Mouse (Mus musculus) right cerebral cortex, adult 2 months (tissue): ENCODE data around the gene Cand1.
A peak's percentile ranks its signal among the peaks of the same experiment; 100 is the strongest.

Source experiments
- DNase-seq, 2 experiments: peaks; one replicate each; pipeline ENCODE4 v3.0.0; 2021 to 2022; ENCODE audit warnings: low spot score in 2 of 2

Gene Cand1

DNA sequence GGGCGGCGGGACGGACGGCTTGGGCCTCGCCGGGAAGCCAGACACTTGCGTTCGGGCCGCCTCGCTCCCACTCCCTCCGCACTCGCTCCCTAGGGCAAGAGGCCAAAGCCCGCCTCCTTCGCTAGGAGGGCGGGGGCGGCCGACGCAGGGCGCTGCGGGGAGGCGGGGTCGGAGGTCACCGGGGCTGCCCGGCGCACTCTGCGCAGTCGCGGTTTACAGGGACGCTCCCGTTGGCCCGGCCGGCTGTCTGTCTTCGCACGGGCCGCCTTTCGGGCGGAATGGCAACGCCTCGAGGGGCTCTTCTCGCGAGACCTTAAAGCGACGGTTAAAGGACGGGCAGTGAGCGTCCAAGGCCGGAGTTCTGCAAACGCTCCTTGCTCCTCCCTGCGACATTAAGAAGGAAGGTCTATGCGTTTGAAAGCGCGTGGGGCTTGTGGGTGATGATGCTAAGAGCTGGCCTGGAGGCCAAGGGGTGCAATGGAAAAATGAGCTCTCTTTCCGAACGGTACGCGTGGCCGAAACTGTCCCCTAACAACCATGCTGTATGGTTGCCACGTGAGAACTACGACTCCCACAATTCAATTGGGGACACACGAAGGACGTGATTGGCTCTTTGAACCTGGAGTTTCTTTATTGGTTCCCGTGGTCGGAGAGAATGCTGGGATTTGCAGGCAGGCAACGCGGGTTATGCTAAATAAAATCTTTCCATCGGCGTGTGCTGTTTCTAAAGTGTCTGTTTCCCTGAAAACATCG, at the start of gene Cand1:
Cand1 (minus strand) TSS at position 87 of the 753 bp plus-strand sequence.
- DNase-seq = peak; percentile 99 to 100

DNA sequence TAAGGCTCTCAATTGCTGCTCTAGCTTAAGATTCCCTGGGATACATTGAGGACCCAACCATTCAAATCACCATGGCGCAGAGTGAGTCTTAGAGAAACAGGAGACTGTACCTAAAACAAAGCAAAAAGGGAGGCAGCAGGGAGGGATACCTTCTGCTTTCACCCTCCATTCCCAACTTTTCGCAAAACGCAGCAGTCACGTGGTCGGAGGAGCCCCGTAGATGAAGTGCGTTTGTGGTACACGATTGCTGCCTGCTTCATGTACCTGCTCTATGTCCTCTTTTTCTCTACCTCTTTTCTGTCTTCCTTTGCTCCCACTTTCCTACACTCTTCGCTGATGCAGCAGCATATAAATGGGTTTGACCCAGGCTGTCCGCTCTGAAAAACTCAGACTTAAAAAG, 39.0 kb upstream of the Cand1 start:
- DNase-seq = no peak

GRCm38 (mm10) chr10:119274333-119274732, 34.5 kb upstream of the Cand1 start:
- DNase-seq = no peak

DNA sequence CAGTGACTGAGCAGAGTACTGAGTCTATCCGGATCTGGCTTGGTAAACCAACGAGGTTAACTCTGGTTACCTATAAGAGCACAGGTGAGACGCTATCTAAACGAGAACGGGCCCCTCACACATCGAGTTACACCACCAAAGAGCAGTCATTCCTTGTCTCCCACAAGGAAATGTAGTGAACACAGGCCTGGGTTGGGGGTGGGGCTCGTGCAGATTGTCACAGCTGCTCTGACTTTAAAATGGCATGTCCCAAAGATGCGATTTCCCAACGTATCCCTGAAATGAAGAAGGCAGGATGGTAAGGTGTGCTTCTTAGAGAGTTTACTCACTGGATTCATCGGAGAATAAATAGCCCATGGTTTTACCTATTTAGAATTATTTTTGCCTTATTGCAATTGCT, 32.7 kb upstream of the Cand1 start:
- DNase-seq = no peak

GRCm38 (mm10) chr10:119272005-119272404, 32.1 kb upstream of the Cand1 start:
- DNase-seq = no peak

- DNase-seq = no peak
These were observed 31.2 kb upstream of the Cand1 start for GRCm38 (mm10) chr10:119271101-119271500.

DNA sequence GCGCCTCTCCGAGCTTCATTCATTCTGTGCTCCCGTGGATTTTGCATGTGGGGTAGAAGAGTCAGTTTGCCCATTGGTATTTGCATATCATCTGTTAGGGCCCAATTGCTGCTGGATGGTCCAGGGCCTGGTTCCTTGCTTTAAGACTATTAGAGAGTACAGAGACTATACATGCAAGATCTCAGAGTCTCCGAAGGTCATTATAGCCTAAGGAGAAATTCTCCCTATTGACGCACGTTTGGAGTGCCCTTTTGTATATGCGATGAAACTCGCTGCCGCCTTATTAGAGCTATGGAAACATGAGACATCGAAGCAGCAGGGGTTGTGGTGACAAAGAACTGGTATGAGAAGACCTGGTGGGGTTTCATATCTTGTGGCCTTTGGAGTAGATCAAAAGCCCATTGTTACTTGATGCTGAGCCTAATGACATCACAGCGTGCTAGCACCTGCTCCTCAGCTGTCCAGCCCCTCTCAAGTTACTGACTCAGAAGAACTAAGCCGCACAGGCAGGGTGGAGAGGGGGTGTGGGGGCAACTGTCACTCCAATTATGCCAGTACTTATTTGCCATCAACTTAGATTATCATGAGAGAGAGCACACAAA, 30.6 kb upstream of the Cand1 start:
- DNase-seq = no peak

GRCm38 (mm10) chr10:119264761-119265160, 24.9 kb upstream of the Cand1 start:
- no peak for DNase-seq

- DNase-seq = no peak
These were observed 23.0 kb upstream of the Cand1 start for GRCm38 (mm10) chr10:119262821-119263220.

DNA sequence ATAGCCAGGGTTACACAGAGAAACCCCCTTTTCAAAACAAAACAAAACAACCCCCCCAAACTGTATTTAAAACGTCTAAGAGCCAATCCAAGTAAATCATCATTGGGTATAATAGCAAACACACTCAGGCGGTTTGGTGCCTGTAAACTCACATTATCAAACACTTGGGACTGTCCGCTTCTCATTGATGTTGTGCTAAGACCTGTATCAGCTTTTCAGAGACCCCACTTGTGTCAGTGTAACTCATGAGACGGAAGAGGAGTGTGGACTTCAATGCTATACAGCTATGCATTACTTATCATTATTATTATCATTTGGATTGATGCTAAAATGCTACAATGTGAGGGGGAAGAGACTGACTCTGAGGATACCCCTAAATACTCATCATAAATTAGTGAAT, 18.0 kb upstream of the Cand1 start:
- no peak for DNase-seq

DNA sequence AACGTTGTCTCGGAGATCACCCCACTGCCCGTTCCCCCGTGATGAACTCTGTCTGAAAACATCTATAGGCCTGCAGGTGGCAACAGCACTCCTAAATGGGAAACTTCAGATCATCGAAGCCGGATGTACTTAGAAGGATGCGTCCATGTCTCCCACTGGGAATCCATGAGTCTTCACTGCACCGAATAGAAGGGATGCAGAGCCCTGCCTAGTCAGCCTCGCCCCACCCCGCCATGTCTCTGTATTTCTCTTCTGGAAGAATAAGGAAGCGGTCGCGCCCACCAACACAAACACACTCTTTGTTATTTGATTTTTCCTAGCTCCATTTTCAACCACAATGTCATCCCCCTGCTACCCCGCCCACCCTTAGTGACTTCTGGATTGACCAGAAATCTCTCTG, 4.3 kb upstream of the Cand1 start:
- no peak for DNase-seq

DNA sequence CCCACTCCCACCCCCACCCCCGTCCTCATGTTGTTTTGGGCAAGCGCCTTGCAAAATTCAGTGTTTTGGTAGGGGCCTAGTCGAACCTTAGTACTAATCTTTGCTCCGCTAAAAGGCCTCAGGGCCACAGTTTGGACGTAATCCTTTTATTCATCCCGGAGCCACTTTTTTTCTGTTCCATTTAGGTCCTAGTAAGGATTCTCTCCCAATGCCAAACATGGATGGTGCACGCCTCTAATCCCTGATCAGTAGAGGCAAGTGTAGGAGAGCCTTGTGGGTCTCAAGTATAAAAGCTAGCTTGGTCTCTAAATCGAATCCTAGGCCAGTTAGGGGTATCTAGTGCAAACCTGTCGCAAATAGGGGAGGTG, 851 bp upstream of the Cand1 start:
- peak in 1 of 2 experiments; percentile 37 for DNase-seq

GRCm38 (mm10) chr10:119239633-119239968, 254 bp downstream of the Cand1 start:
- DNase-seq = no peak

DNA sequence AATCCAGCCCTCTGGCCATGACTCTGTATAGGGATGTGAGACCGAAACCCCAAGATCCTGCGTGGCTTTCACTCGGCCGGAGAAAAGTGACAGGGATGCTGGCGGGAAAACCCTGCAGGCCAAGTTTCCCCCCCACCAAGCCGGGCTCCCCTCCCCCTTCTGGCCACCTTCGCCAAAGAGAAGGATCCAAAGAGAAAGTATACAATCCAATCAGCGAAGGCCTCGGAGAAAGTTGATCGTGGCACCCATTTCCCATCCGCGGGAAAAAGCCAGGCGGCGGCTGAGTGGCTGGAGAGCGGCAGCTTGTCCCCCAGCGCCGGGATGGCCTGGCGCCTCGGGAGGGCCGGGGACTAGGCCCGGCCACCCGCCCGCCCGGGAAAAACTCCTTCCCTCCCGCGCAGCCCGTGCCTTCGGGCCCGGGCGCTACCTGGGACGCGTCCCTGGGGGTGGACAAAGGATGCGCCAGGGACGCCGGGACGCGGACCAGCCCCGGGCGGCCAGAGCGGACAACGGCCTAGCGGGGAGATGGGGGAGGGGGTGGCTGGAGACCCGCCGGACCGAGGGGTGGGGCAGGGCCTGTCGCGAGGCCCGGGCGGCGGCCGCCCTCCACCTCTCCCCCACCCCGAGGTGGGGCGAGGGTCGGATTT, 747 bp downstream of the Cand1 start:
- DNase-seq = peak; percentile 31 to 37

- DNase-seq = no peak
These were observed 8.3 kb downstream of the Cand1 start for GRCm38 (mm10) chr10:119231526-119231925.

- no peak for DNase-seq
These were observed 9.2 kb downstream of the Cand1 start for GRCm38 (mm10) chr10:119230703-119231102.

- no peak for DNase-seq
These were observed 9.7 kb downstream of the Cand1 start for GRCm38 (mm10) chr10:119230074-119230669.

- DNase-seq = no peak
These were observed 16.2 kb downstream of the Cand1 start for GRCm38 (mm10) chr10:119223686-119224085.

DNA sequence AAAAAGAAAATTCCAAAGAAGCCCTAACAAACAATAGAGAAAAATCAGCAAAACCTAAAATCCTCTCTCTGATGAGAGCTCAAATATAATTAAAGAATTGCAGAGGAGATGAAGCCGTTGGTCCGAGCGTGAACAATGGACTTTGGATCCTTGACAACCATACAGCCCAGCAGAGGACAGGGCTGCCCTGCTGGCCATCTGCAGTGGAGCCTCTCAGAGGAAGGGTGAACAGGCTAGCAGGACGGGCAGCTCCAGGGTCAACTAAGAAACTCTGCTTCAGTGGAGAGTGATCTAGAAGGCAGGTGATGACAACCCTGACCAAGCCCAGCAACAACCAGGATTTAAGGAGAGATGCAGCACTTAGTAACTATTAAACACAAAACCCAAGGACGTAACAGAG, 18.2 kb downstream of the Cand1 start:
- DNase-seq = no peak

DNA sequence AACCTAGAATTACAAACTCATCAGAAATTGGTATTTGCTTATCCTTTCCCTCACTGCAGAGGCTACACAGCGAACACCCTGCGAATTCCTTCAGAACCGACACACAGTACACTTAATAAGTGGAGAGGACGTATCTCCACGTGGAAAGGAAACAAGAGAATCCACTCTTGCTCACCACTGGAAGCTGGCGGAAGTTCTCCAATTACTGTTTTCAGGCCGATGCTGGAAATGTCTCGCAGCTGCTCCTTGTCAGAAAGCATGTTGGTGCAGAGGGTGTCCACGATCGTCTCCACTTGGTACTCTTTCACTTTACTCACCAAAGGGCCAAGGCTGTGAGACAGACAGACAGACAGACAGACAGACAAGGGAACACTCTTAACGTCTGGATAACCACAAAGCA, 20.4 kb downstream of the Cand1 start:
- DNase-seq = no peak

- no peak for DNase-seq
These were observed 21.4 kb downstream of the Cand1 start for GRCm38 (mm10) chr10:119218274-119219080.

DNA sequence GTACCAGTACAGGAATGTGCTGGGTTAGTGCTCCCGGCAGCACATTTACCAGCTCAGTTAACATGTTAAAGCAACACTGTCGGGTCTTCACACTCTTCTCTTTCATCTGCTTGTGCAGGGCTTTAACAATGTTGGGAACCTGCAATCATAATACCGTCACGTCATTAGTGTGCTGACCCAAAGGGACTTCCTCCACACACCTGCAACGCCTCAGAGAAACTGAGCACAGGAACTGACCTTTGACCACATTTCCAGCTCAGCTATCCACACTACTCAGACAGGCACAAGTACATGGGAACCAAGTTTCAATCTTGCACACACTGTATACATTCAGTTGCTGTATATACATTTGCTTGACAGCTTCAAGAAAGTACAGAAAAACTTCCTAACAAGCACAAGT, 27.4 kb downstream of the Cand1 start:
- DNase-seq = no peak
